Mouse (Mus musculus): ENCODE results near the gene Lama4. TPM values are rescaled to one million over a fixed set of nuclear protein-coding genes. Genes with fewer than 3 reads are reported as not detected.

Lama4 gene
- polyA plus RNA-seq, 2 experiments, result 0.91 to 0.94 TPM

GRCm38 (mm10) chr10:39047775-39048174 is 82.5 kb downstream of the Lama4 start:
- Histone ChIP-seq H3K4me1 (replicated peaks; ENCODE audit: control insufficient read depth in 2 of 2, insufficient read depth in 2 of 2, low read length in 1 of 2) (no peaks in the 10 kb centered on the region), H3K9ac (replicated peaks) (no peak overlapping the region), H3K27ac (no peak overlapping the region), H3K9me3 (ENCODE audit: control insufficient read depth, low read length) (no peaks in the 10 kb centered on the region), H3K4me2 (ENCODE audit: low read depth) (no peak overlapping the region), H3K4me3 (ENCODE audit: insufficient read depth in 1 of 2, low read depth in 2 of 2, low read length in 2 of 2) (no peak overlapping the region), H3K27me3 (ENCODE audit: control insufficient read depth, insufficient read depth, low read length) (no peaks in the 10 kb centered on the region), H3K36me3 (replicated peaks; ENCODE audit: control insufficient read depth, insufficient read depth, low read depth) (no peaks in the 10 kb centered on the region)
- DNase-seq (ENCODE audit: low read depth in 3 of 3, low spot score in 3 of 3) (no peak), ATAC-seq (ENCODE audit: insufficient read depth) (no peak)
- 67% methylated on average over 10 of the region's 10 CpGs for WGBS (ENCODE audit: insufficient replicate concordance)
- TF ChIP-seq CTCF (IDR thresholded peaks at IDR 0.05; ENCODE audit: low read depth) (no peak), EP300 (IDR thresholded peaks at IDR 0.05; ENCODE audit: low read depth) (no peak)

- H3K27ac ChIP-seq, result no peak overlapping the region
- DNase-seq (ENCODE audit: low read depth in 3 of 3, low spot score in 3 of 3) (no peak), ATAC-seq (ENCODE audit: insufficient read depth) (no peak)
- H3K27me3 ChIP-seq (ENCODE audit: control insufficient read depth, insufficient read depth, low read length), result no peaks in the 10 kb centered on the region
- TF ChIP-seq CTCF (IDR thresholded peaks at IDR 0.05; ENCODE audit: low read depth), result no peak
- TF ChIP-seq EP300 (IDR thresholded peaks at IDR 0.05; ENCODE audit: low read depth), result no peak
- 51% methylated on average over 8 of the region's 8 CpGs for WGBS (ENCODE audit: insufficient replicate concordance)
- no peaks in the 10 kb centered on the region for H3K9me3 ChIP-seq (ENCODE audit: control insufficient read depth, low read length)
- H3K9ac ChIP-seq (replicated peaks), result no peak overlapping the region
- no peak overlapping the region for H3K4me3 ChIP-seq (ENCODE audit: insufficient read depth in 1 of 2, low read depth in 2 of 2, low read length in 2 of 2)
- no peak overlapping the region for H3K4me2 ChIP-seq (ENCODE audit: low read depth)
- H3K4me1 ChIP-seq (replicated peaks; ENCODE audit: control insufficient read depth in 2 of 2, insufficient read depth in 2 of 2, low read length in 1 of 2), result no peaks in the 10 kb centered on the region
- H3K36me3 ChIP-seq (replicated peaks; ENCODE audit: control insufficient read depth, insufficient read depth, low read depth), result no peaks in the 10 kb centered on the region
Measured at GRCm38 (mm10) chr10:39049581-39050294, 84.4 kb downstream of the Lama4 start.

GRCm38 (mm10) chr10:39056050-39056449 is 90.7 kb downstream of the Lama4 start:
- 57% methylated on average over 5 of the region's 5 CpGs for WGBS (ENCODE audit: insufficient replicate concordance)
- Histone ChIP-seq H3K9ac (replicated peaks) (no peak overlapping the region), H3K4me2 (ENCODE audit: low read depth) (no peak overlapping the region), H3K27ac (no peak overlapping the region), H3K36me3 (replicated peaks; ENCODE audit: control insufficient read depth, insufficient read depth, low read depth) (no peaks in the 10 kb centered on the region), H3K27me3 (ENCODE audit: control insufficient read depth, insufficient read depth, low read length) (no peaks in the 10 kb centered on the region), H3K4me3 (ENCODE audit: insufficient read depth in 1 of 2, low read depth in 2 of 2, low read length in 2 of 2) (no peak overlapping the region), H3K4me1 (replicated peaks; ENCODE audit: control insufficient read depth in 2 of 2, insufficient read depth in 2 of 2, low read length in 1 of 2) (no peaks in the 10 kb centered on the region), H3K9me3 (ENCODE audit: control insufficient read depth, low read length) (no peaks in the 10 kb centered on the region)
- no peak for ATAC-seq (ENCODE audit: insufficient read depth)
- no peak for DNase-seq (ENCODE audit: low read depth in 3 of 3, low spot score in 3 of 3)
- TF ChIP-seq CTCF (IDR thresholded peaks at IDR 0.05; ENCODE audit: low read depth), result no peak

GRCm38 (mm10) chr10:39064732-39065131 is 99.4 kb downstream of the Lama4 start:
- no peak for TF ChIP-seq EP300 (IDR thresholded peaks at IDR 0.05; ENCODE audit: low read depth)
- TF ChIP-seq CTCF (IDR thresholded peaks at IDR 0.05; ENCODE audit: low read depth), result peak; percentile 81
- Histone ChIP-seq H3K4me1 (replicated peaks; ENCODE audit: control insufficient read depth in 2 of 2, insufficient read depth in 2 of 2, low read length in 1 of 2) (no peaks in the 10 kb centered on the region), H3K4me3 (ENCODE audit: insufficient read depth in 1 of 2, low read depth in 2 of 2, low read length in 2 of 2) (no peak overlapping the region), H3K9me3 (ENCODE audit: control insufficient read depth, low read length) (no peaks in the 10 kb centered on the region), H3K9ac (replicated peaks) (no peak overlapping the region), H3K36me3 (replicated peaks; ENCODE audit: control insufficient read depth, insufficient read depth, low read depth) (no peaks in the 10 kb centered on the region), H3K4me2 (ENCODE audit: low read depth) (no peak overlapping the region), H3K27ac (no peak overlapping the region), H3K27me3 (ENCODE audit: control insufficient read depth, insufficient read depth, low read length) (no peaks in the 10 kb centered on the region)
- WGBS (ENCODE audit: insufficient replicate concordance), result 78% methylated on average over 5 of the region's 5 CpGs
- ATAC-seq (ENCODE audit: insufficient read depth) (no peak), DNase-seq (ENCODE audit: low read depth in 3 of 3, low spot score in 3 of 3) (peak in 2 of 3 experiments; percentile 11 to 20)

GRCm38 (mm10) chr10:39065449-39065848 is 100.1 kb downstream of the Lama4 start:
- 47% methylated on average over 3 of the region's 3 CpGs for WGBS (ENCODE audit: insufficient replicate concordance)
- Histone ChIP-seq H3K9ac (replicated peaks) (no peak overlapping the region), H3K4me2 (ENCODE audit: low read depth) (no peak overlapping the region), H3K4me3 (ENCODE audit: insufficient read depth in 1 of 2, low read depth in 2 of 2, low read length in 2 of 2) (no peak overlapping the region), H3K36me3 (replicated peaks; ENCODE audit: control insufficient read depth, insufficient read depth, low read depth) (no peaks in the 10 kb centered on the region), H3K9me3 (ENCODE audit: control insufficient read depth, low read length) (no peaks in the 10 kb centered on the region), H3K27me3 (ENCODE audit: control insufficient read depth, insufficient read depth, low read length) (no peaks in the 10 kb centered on the region), H3K4me1 (replicated peaks; ENCODE audit: control insufficient read depth in 2 of 2, insufficient read depth in 2 of 2, low read length in 1 of 2) (no peaks in the 10 kb centered on the region), H3K27ac (no peak overlapping the region)
- no peak for DNase-seq (ENCODE audit: low read depth in 3 of 3, low spot score in 3 of 3)
- no peak for ATAC-seq (ENCODE audit: insufficient read depth)
- no peak for TF ChIP-seq CTCF (IDR thresholded peaks at IDR 0.05; ENCODE audit: low read depth)
- no peak for TF ChIP-seq EP300 (IDR thresholded peaks at IDR 0.05; ENCODE audit: low read depth)
